Mouse (Mus musculus) natural killer cell, adult 2 months (primary cell): Measurements from ENCODE around the gene Hsd17b6.
"Not testable (repeated sequence)": the region's sequence is repeated elsewhere in the genome, so short reads cannot be mapped to it uniquely, and the experiment has no call there.

Experiments
- DNase-seq, 2 experiments: peaks; one replicate each; pipeline ENCODE4 v3.0.0; 2022; ENCODE audit warnings: low spot score in 2 of 2

Hsd17b6 gene

GRCm38 (mm10) chr10:128007446-128007845 is at the start of gene Hsd17b6:
Gene Hsd17b6, minus strand, starts transcription at chr10:128007611.
- no peak for DNase-seq

- DNase-seq = no peak
Measured at GRCm38 (mm10) chr10:128053001-128053400, 45.6 kb upstream of the Hsd17b6 start.

DNA sequence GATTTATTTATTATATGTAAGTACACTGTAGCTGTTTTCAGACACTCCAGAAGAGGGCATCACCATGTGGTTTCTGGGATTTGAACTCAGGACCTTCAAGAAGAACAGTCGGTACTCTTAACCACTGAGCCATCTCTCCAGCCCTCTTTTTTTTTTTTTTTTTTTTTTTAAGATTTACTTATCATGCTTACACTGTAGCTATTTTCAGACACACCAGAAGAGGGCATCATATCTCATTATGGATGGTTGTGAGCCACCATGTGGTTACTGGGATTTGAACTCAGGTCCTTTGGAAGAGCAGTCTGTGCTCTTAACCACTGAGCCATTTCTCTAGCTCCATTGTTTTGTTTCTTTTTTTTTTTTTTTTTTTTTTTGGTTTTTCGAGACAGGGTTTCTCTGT is 44.7 kb upstream of the Hsd17b6 start:
- DNase-seq = not testable (repeated sequence)

GRCm38 (mm10) chr10:128051589-128051988 is 44.2 kb upstream of the Hsd17b6 start:
- DNase-seq = no peak

GRCm38 (mm10) chr10:128050355-128050754 is 42.9 kb upstream of the Hsd17b6 start:
- no peak for DNase-seq

DNA sequence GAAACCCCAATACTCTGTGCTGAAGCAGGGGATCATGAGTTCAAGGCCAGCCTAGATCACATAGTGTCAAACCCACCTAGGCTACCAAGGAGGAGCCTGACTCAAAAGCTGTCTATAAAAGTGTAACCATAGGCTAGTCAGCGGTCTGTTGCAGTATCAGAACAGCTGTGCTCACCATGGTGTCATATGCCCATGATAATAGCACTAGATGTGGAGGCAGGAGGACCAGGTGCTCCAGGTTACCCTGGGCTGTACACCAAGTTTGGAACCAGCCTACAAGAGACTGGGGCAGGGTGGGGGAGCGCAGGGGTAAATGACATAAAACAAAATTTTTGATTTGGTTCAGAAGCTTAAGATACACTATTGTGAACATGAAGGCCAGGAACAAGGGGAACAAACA is 42.3 kb upstream of the Hsd17b6 start:
- DNase-seq = no peak

GRCm38 (mm10) chr10:128048157-128048556 is 40.7 kb upstream of the Hsd17b6 start:
- no peak for DNase-seq

DNA sequence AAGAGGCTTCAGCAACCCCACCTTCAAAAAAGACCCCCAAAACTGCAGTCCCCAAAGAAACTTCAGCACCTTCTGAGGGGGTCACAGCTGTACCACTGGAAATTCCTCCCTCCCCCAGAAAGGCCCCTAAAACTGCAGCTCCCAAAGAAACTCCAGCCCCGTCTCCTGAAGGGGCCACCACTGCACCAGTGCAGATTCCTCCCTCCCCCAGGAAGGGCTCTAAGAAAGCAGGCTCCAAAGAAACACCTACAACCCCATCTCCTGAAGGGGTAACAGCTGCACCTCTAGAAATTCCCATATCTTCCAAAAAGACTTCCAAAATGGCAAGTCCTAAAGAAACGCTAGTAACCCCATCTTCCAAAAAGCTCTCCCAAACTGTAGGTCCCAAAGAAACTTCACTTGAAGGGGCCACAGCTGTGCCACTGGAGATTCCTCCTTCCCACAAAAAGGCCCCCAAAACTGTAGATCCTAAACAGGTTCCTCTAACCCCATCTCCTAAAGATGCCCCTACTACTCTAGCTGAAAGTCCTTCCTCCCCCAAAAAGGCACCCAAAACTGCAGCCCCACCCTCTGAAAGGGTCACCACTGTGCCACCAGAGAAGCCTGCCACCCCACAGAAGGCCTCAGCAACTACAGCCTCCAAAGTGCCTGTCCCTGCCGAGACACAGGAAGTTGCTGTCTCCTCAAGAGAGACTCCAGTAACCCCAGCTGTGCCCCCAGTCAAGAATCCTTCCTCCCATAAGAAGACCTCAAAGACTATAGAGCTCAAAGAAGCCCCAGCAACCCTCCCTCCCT is 35.8 kb upstream of the Hsd17b6 start:
- no peak for DNase-seq

GRCm38 (mm10) chr10:128042466-128042865 is 35.1 kb upstream of the Hsd17b6 start:
- DNase-seq = no peak

GRCm38 (mm10) chr10:128041636-128042035 is 34.2 kb upstream of the Hsd17b6 start:
- DNase-seq = no peak

- no peak for DNase-seq
Measured at GRCm38 (mm10) chr10:128040293-128040692, 32.9 kb upstream of the Hsd17b6 start.

- DNase-seq = no peak
Measured at GRCm38 (mm10) chr10:128039858-128040257, 32.4 kb upstream of the Hsd17b6 start.

DNA sequence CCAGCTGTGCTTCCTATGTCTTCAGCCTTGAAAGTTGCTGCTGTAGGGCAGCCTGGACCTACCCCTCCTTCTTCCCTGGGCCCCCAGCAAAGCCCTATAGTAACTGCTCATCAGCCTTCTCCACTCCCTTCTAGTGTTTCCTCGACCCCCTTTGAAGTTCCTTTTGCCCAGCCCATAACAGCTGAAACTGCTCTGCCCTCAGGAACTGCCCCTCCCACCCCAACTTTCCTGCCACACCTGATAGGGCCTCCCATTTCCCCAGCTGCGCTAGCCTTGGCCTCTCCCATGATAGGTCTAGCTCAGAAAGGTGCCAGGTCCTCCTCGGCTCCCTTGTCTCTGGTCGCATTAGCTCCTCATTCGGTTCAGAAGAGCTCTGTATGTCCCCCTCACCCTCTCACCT is 31.8 kb upstream of the Hsd17b6 start:
- no peak for DNase-seq

DNA sequence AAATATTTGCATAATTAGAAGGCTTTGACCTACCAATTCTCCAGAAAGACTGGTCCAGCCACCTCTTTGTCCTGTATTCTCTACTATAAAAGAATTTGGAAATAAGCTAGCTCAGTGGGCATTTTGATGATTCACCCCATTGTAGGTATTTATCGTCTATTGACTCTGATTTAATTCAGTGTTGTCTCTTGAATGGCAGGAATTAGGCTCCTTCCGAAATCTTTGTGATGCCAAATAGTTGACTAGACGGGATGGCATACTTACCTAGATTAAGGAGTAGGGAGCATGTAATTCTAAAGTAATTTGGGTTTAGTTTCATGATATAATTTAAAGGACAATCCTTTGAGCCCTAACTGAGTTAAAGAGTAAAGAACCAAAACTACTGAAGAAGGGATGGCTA is 30.5 kb upstream of the Hsd17b6 start:
- no peak for DNase-seq

DNA sequence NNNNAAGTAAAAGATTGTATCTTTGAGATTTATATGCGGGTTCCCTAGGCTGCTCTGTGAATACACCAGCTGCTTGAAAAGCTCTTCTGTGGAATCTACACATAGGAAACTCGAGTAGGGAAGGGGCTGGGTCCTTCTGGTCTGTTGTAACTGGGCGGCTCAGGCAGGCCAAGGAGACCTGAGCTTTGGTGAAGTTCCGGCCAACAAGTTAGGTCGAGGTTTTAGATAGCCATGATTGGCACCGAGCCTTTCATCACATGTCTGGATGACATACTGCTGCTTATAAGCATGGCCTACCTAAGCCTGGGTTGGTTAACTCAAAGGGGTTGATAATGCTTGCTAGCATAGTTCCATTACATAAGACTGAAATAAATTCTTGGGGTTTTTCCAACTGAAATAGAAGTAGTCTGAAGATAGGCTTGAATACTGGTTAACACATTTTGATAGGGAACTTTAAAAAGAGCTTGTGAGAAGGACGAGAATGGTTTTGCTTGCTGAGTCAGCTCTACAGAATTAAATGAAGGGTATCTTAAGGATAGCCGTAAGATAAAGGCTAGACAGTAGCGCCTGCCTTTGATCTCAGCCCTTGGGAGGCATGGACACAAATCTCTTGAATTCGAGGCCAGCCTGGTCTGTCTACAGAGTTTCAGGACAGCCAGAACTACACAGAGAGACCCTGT is 29.5 kb upstream of the Hsd17b6 start:
- DNase-seq = peak; percentile 53 to 64

- DNase-seq = no peak
Measured at GRCm38 (mm10) chr10:128030860-128031259, 23.4 kb upstream of the Hsd17b6 start.

DNA sequence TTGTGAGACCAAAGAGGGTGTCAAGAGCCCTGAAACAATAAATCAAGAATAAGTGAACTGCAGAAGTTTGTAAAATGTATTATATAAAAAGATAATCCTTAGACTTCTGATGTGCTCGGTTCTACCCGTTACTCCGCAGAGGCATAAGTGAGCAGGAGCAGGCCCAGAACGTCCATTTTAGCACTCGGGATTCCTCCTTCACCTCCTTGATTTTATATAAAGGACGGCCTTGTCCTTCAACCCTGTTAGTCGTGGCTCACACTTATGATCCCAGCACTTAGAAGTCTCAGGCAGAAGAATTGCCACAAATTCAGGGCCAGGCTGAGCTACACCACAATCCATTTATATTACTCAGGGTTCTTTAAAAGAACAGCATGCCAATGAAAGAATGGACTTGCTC is 22.5 kb upstream of the Hsd17b6 start:
- no peak for DNase-seq

DNA sequence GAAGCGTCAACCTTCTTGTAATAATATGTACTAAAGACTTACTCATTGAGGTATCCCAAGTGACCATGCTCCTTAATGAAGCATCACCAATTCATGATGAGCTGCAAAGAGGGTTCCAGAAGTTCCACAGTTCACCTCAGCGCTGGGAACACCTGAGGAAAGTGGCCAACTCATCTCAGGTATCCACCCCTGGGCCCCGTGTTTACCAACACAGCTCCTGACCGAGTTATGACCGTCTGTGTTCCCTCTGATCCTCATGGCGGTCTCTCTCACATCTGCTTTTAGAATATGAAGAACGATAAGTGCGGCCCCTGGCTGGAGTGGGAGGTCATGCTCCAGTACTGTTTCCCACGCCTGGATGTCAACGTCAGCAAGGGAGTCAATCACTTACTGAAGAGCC is 16.1 kb upstream of the Hsd17b6 start:
- DNase-seq = no peak

DNA sequence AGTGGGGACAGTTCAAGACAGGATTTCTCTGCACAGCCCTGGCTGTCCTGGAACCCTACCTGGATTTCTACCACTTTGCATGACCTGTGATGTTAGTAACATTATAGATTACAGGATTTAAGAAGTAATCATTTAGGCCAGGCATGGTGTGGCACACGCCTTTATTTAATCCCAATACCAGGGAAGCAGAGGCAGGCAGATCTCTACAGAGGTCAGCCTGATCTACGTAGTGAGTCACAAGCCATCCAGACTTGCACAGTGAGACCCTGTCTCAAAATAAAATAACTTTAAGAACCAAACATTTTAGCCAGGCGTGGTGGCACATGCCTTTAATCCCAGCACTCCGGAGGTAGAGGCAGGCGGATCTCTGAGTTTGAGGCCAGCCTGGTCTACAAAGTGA is 14.8 kb upstream of the Hsd17b6 start:
- DNase-seq = no peak

- peak; percentile 53 to 58 for DNase-seq
Measured at GRCm38 (mm10) chr10:128015068-128015934, 7.9 kb upstream of the Hsd17b6 start, which contains the start of gene Prim1. Gene Prim1, plus strand, starts transcription at chr10:128015168.

GRCm38 (mm10) chr10:128009735-128010134 is 2.3 kb upstream of the Hsd17b6 start:
- no peak for DNase-seq

- peak; percentile 38 to 66 for DNase-seq
Measured at GRCm38 (mm10) chr10:128008207-128008889, 937 bp upstream of the Hsd17b6 start.
